Mouse (Mus musculus): Measurements from ENCODE around the gene Mul1.
"Not testable (repeated sequence)": the region's sequence is repeated elsewhere in the genome, so short reads cannot be mapped to it uniquely, and the experiment has no call there.

Gene Mul1

GRCm38 (mm10) chr4:138434347-138435316, at the start of gene Mul1:
Mul1 (plus strand) TSS chr4:138434671.
- ATAC-seq (ENCODE audit: low TSS enrichment), result peak; percentile 93

- no peak for ATAC-seq (ENCODE audit: low TSS enrichment)
These were observed 40.8 kb upstream of the Mul1 start for GRCm38 (mm10) chr4:138393703-138394102.

GRCm38 (mm10) chr4:138395087-138395970, 39.1 kb upstream of the Mul1 start:
- peak; percentile 41 for ATAC-seq (ENCODE audit: low TSS enrichment)

GRCm38 (mm10) chr4:138395971-138396645, 38.4 kb upstream of the Mul1 start, which contains the start of gene Fam43b:
Fam43b (minus strand) TSS chr4:138396528.
- ATAC-seq (ENCODE audit: low TSS enrichment), result peak; percentile 86

GRCm38 (mm10) chr4:138396711-138397110, 37.8 kb upstream of the Mul1 start:
- ATAC-seq (ENCODE audit: low TSS enrichment), result peak; percentile 13

GRCm38 (mm10) chr4:138404806-138405205, 29.7 kb upstream of the Mul1 start:
- no peak; the same call in 1 of the 2 replicates for ATAC-seq (ENCODE audit: low TSS enrichment)

- ATAC-seq (ENCODE audit: low TSS enrichment), result no peak
These were observed 26.8 kb upstream of the Mul1 start for GRCm38 (mm10) chr4:138407479-138408194.

- no peak for ATAC-seq (ENCODE audit: low TSS enrichment)
These were observed 23.5 kb upstream of the Mul1 start for GRCm38 (mm10) chr4:138411011-138411410.

- no peak for ATAC-seq (ENCODE audit: low TSS enrichment)
These were observed 22.9 kb upstream of the Mul1 start for GRCm38 (mm10) chr4:138411504-138412121.

- ATAC-seq (ENCODE audit: low TSS enrichment), result peak; percentile 93
These were observed 19.7 kb upstream of the Mul1 start for GRCm38 (mm10) chr4:138414725-138415124.

GRCm38 (mm10) chr4:138415991-138416390, 18.5 kb upstream of the Mul1 start:
- peak; percentile 57 for ATAC-seq (ENCODE audit: low TSS enrichment)

- no peak for ATAC-seq (ENCODE audit: low TSS enrichment)
These were observed 18.1 kb upstream of the Mul1 start for GRCm38 (mm10) chr4:138416414-138416813.

GRCm38 (mm10) chr4:138417882-138418281, 16.6 kb upstream of the Mul1 start:
- no peak for ATAC-seq (ENCODE audit: low TSS enrichment)

- ATAC-seq (ENCODE audit: low TSS enrichment), result no peak
These were observed 16.0 kb upstream of the Mul1 start for GRCm38 (mm10) chr4:138418340-138418957.

- no peak for ATAC-seq (ENCODE audit: low TSS enrichment)
These were observed 9.4 kb upstream of the Mul1 start for GRCm38 (mm10) chr4:138425028-138425427.

- not testable (repeated sequence) for ATAC-seq (ENCODE audit: low TSS enrichment)
These were observed 8.9 kb upstream of the Mul1 start for GRCm38 (mm10) chr4:138425604-138426003.

- ATAC-seq (ENCODE audit: low TSS enrichment), result peak; percentile 88; the same call in 1 of the 2 replicates
These were observed 7.4 kb upstream of the Mul1 start for GRCm38 (mm10) chr4:138426778-138427705.

GRCm38 (mm10) chr4:138429778-138430177, 4.7 kb upstream of the Mul1 start:
- ATAC-seq (ENCODE audit: low TSS enrichment), result no peak

GRCm38 (mm10) chr4:138431340-138431739, 3.1 kb upstream of the Mul1 start:
- no peak for ATAC-seq (ENCODE audit: low TSS enrichment)
